Mouse (Mus musculus) lung, embryonic 16.5 days (tissue): ENCODE data around the gene Sytl1. TPM values are rescaled to one million over a fixed set of nuclear protein-coding genes. Genes with fewer than 3 reads are reported as not detected.

Experiments used
- ATAC-seq: fragments of 200-750 bp; cut with Nextera tagmentation; 2 replicates; pipeline ENCODE4 v1.8.0; 2017; ENCODE audit warnings: low read depth, mild to moderate bottlenecking, moderate library complexity
- H3K27ac ChIP-seq: fragments of 300-500 bp; sonication (generic); 2 replicates; pipeline ENCODE4 v1.5.1; 2014; ENCODE audit warnings: mild to moderate bottlenecking, control low read depth, low read length
- H3K27me3 ChIP-seq: fragments of 300-500 bp; sonication (generic); 2 replicates; pipeline ENCODE4 v1.6.1; 2014; ENCODE audit warnings: low read depth, low read length, mixed read lengths; ENCODE audit not compliant: control insufficient read depth, insufficient read depth
- H3K36me3 ChIP-seq: fragments of 300-500 bp; sonication (generic); 2 replicates; pipeline ENCODE4 v1.6.1; 2014; ENCODE audit warnings: low read length; ENCODE audit not compliant: control insufficient read depth, insufficient read depth
- H3K4me1 ChIP-seq: fragments of 300-500 bp; sonication (generic); replicated peaks from 2 replicates; pipeline ENCODE4 v1.6.1; 2014; ENCODE audit warnings: low read length, mixed read lengths; ENCODE audit not compliant: control insufficient read depth, insufficient read depth
- H3K4me2 ChIP-seq: fragments of 300-500 bp; sonication (generic); 2 replicates; pipeline ENCODE4 v1.6.1; 2014; ENCODE audit warnings: low read depth, low read length, control low read depth
- H3K4me3 ChIP-seq: fragments of 300-500 bp; sonication (generic); 2 replicates; pipeline ENCODE4 v1.5.1; 2014; ENCODE audit warnings: mild to moderate bottlenecking, low read length, control low read depth
- H3K9ac ChIP-seq: fragments of 300-500 bp; sonication (generic); 2 replicates; pipeline ENCODE4 v1.6.1; 2014; ENCODE audit warnings: low read length, control low read depth
- H3K9me3 ChIP-seq: fragments of 300-500 bp; sonication (generic); 2 replicates; pipeline ENCODE4 v1.6.1; 2016; ENCODE audit warnings: low read length; ENCODE audit not compliant: control insufficient read depth
- WGBS: fragments of 180-500 bp; shearing (Covaris S2); extraction: QIAGEN DNeasy Blood & Tissue Kit; methylation state at CpG from one replicate; pipeline ENCODE4 v1.1.7; 2014; 5-methylcytosine and 5-hydroxymethylcytosine counted together
- polyA plus RNA-seq: library from polyadenylated mRNA; unstranded; fragments of >200 nt; fragmentation: Nextera tagmentation; extraction: Ambion mirVana; gene quantifications from 2 replicates; pipeline ENCODE4 v1.2.1, GENCODE M21; 2015

Gene Sytl1
- polyA plus RNA-seq, 1 experiment from 2014 or later: 2.4 TPM

GRCm38 (mm10) chr4:133269596-133269995 is 6.7 kb upstream of the Sytl1 start:
- Histone ChIP-seq H3K4me1 (no peaks in the 10 kb centered on the region), H3K4me2 (no peak overlapping the region), H3K9me3 (no peaks in the 10 kb centered on the region), H3K4me3 (no peak overlapping the region), H3K36me3 (peaks cover 41% of the 10 kb centered on the region), H3K9ac (no peak overlapping the region), H3K27ac (no peak overlapping the region), H3K27me3 (no peaks in the 10 kb centered on the region)
- 85% methylated on average over 3 of the region's 3 CpGs for WGBS
- no peak for ATAC-seq

- H3K27ac ChIP-seq: no peak overlapping the region
- no peak overlapping the region for H3K4me3 ChIP-seq
- no peaks in the 10 kb centered on the region for H3K9me3 ChIP-seq
- no peaks in the 10 kb centered on the region for H3K27me3 ChIP-seq
- ATAC-seq: no peak
- H3K36me3 ChIP-seq: peaks cover 45% of the 10 kb centered on the region
- H3K9ac ChIP-seq: no peak overlapping the region
- H3K4me2 ChIP-seq: no peak overlapping the region
- H3K4me1 ChIP-seq: no peaks in the 10 kb centered on the region
- 87% methylated on average over 3 of the region's 3 CpGs for WGBS
Observed at GRCm38 (mm10) chr4:133268931-133269330, 6.0 kb upstream of the Sytl1 start.

- no peaks in the 10 kb centered on the region for H3K27me3 ChIP-seq
- H3K36me3 ChIP-seq: peaks cover 45% of the 10 kb centered on the region
- no peak overlapping the region for H3K27ac ChIP-seq
- no peak overlapping the region for H3K9ac ChIP-seq
- H3K4me2 ChIP-seq: no peak overlapping the region
- WGBS: 93% methylated on average over 12 of the region's 12 CpGs
- H3K9me3 ChIP-seq: no peaks in the 10 kb centered on the region
- no peak for ATAC-seq
- no peak overlapping the region for H3K4me3 ChIP-seq
- H3K4me1 ChIP-seq: no peaks in the 10 kb centered on the region
Observed at GRCm38 (mm10) chr4:133266248-133266880, 3.5 kb upstream of the Sytl1 start.

- WGBS: 85% methylated on average over 4 of the region's 4 CpGs
- no peak for ATAC-seq
- no peak overlapping the region for H3K27ac ChIP-seq
- H3K9ac ChIP-seq: no peak overlapping the region
- H3K4me1 ChIP-seq: no peaks in the 10 kb centered on the region
- H3K36me3 ChIP-seq: peaks cover 45% of the 10 kb centered on the region
- no peaks in the 10 kb centered on the region for H3K27me3 ChIP-seq
- H3K4me3 ChIP-seq: no peak overlapping the region
- H3K9me3 ChIP-seq: no peaks in the 10 kb centered on the region
- no peak overlapping the region for H3K4me2 ChIP-seq
Observed at GRCm38 (mm10) chr4:133265759-133266158, 2.8 kb upstream of the Sytl1 start.

GRCm38 (mm10) chr4:133265297-133265696 is 2.4 kb upstream of the Sytl1 start:
- 96% methylated on average over 3 of the region's 3 CpGs for WGBS

GRCm38 (mm10) chr4:133264559-133264958 is 1.6 kb upstream of the Sytl1 start:
- no peaks in the 10 kb centered on the region for H3K4me1 ChIP-seq
- H3K27ac ChIP-seq: no peak overlapping the region
- no peak for ATAC-seq
- no peaks in the 10 kb centered on the region for H3K27me3 ChIP-seq
- no peak overlapping the region for H3K4me3 ChIP-seq
- H3K9ac ChIP-seq: no peak overlapping the region
- peaks cover 45% of the 10 kb centered on the region for H3K36me3 ChIP-seq
- H3K4me2 ChIP-seq: no peak overlapping the region
- WGBS: 98% methylated on average over 2 of the region's 2 CpGs
- no peaks in the 10 kb centered on the region for H3K9me3 ChIP-seq

More at GRCm38 (mm10) chr4:133265297-133265696, 2.4 kb upstream of the Sytl1 start:
- Histone ChIP-seq H3K4me3 (no peak overlapping the region), H3K9ac (no peak overlapping the region), H3K9me3 (no peaks in the 10 kb centered on the region), H3K4me2 (no peak overlapping the region), H3K36me3 (peaks cover 45% of the 10 kb centered on the region), H3K4me1 (no peaks in the 10 kb centered on the region), H3K27ac (no peak overlapping the region), H3K27me3 (no peaks in the 10 kb centered on the region)
- no peak for ATAC-seq

GRCm38 (mm10) chr4:133263756-133264155 is 843 bp upstream of the Sytl1 start:
- Histone ChIP-seq H3K9me3 (no peaks in the 10 kb centered on the region), H3K36me3 (peaks cover 42% of the 10 kb centered on the region)
- WGBS: 90% methylated on average over 5 of the region's 5 CpGs

GRCm38 (mm10) chr4:133262375-133262765 is 543 bp downstream of the Sytl1 start:
- Histone ChIP-seq H3K4me1 (no peaks in the 10 kb centered on the region), H3K27ac (no peak overlapping the region)
- WGBS: 57% methylated on average over 7 of the region's 7 CpGs

More at GRCm38 (mm10) chr4:133263756-133264155, 843 bp upstream of the Sytl1 start:
- H3K9ac ChIP-seq: no peak overlapping the region
- no peak for ATAC-seq
- H3K4me2 ChIP-seq: no peak overlapping the region
- H3K27ac ChIP-seq: no peak overlapping the region
- H3K27me3 ChIP-seq: no peaks in the 10 kb centered on the region
- H3K4me1 ChIP-seq: no peaks in the 10 kb centered on the region
- H3K4me3 ChIP-seq: no peak overlapping the region

GRCm38 (mm10) chr4:133261641-133262374 is 1.1 kb downstream of the Sytl1 start:
- no peak for ATAC-seq
- H3K36me3 ChIP-seq: peaks cover 25% of the 10 kb centered on the region
- no peaks in the 10 kb centered on the region for H3K9me3 ChIP-seq
- H3K27ac ChIP-seq: no peak overlapping the region
- no peak overlapping the region for H3K4me2 ChIP-seq
- WGBS: 49% methylated on average over 10 of the region's 10 CpGs
- H3K27me3 ChIP-seq: no peaks in the 10 kb centered on the region; the same call in 1 of the 2 replicates
- H3K4me3 ChIP-seq: no peak overlapping the region
- H3K4me1 ChIP-seq: no peaks in the 10 kb centered on the region
- H3K9ac ChIP-seq: no peak overlapping the region

More at GRCm38 (mm10) chr4:133262375-133262765, 543 bp downstream of the Sytl1 start:
- peaks cover 29% of the 10 kb centered on the region for H3K36me3 ChIP-seq
- H3K9me3 ChIP-seq: no peaks in the 10 kb centered on the region
- no peak overlapping the region for H3K4me3 ChIP-seq
- no peak for ATAC-seq
- no peak overlapping the region for H3K9ac ChIP-seq
- no peaks in the 10 kb centered on the region for H3K27me3 ChIP-seq
- H3K4me2 ChIP-seq: no peak overlapping the region
